Comparison of ENCODE assay signal across 19 mouse cellular contexts in genomic region chr7:112816016-112816415, GRCm38 (mm10).
"Had no signal": no experiment of that assay in that cellular context is flagged by ENCODE, and none has a peak within 500 bp of the region (broad histone marks: within the 10 kb centered on the region; RNA-seq: fewer than 3 reads in every experiment).

No protein-coding gene starts in this region.

- H3K36me3 ChIP-seq: kidney, embryonic 15.5 days; limb, embryonic 12.5 days; limb, embryonic 15.5 days; midbrain, embryonic 12.5 days; stomach, embryonic 15.5 days had no signal

- H3K9me3 ChIP-seq: kidney, embryonic 15.5 days; limb, embryonic 12.5 days; limb, embryonic 15.5 days; midbrain, embryonic 12.5 days; stomach, embryonic 15.5 days had no signal

- H3K4me3 ChIP-seq: kidney, embryonic 15.5 days; limb, embryonic 12.5 days; limb, embryonic 15.5 days; midbrain, embryonic 12.5 days; stomach, embryonic 15.5 days had no signal

- H3K9ac ChIP-seq: kidney, embryonic 15.5 days; limb, embryonic 12.5 days; limb, embryonic 15.5 days; liver, embryonic 14.5 days; liver, postnatal 0 days; lung, embryonic 14.5 days; midbrain, embryonic 12.5 days; stomach, embryonic 15.5 days had no signal

- H3K27ac ChIP-seq: kidney, embryonic 15.5 days; limb, embryonic 12.5 days; limb, embryonic 15.5 days; liver, embryonic 14.5 days; macrophage; midbrain, embryonic 12.5 days; stomach, embryonic 15.5 days had no signal

- H3K4me2 ChIP-seq: kidney, embryonic 15.5 days; limb, embryonic 12.5 days; limb, embryonic 15.5 days; liver, embryonic 11.5 days; lung, embryonic 14.5 days; midbrain, embryonic 12.5 days; stomach, embryonic 15.5 days had no signal

- DNase-seq: kidney, postnatal 10 days; kidney, postnatal 4 days; left cerebral cortex, postnatal 4 days; liver, postnatal 0 days; lung, embryonic 14.5 days; right cerebral cortex, postnatal 25 days; spleen, adult 18-20 months; thymus, adult 18-20 months; thymus, postnatal 36 days had no signal

- H3K27me3 ChIP-seq: kidney, embryonic 15.5 days; limb, embryonic 12.5 days; limb, embryonic 15.5 days; midbrain, embryonic 12.5 days; stomach, embryonic 15.5 days had no signal

- ATAC-seq: liver, postnatal 0 days; lung, postnatal 0 days; midbrain, embryonic 16.5 days had no signal
